Mouse (Mus musculus) 3T3-L1 (cell line): Measurements from ENCODE around the gene Tmem107.

Experiments used
- DNase-seq: peaks from one replicate; pipeline ENCODE4 v3.0.0-alpha.2; 2015; ENCODE audit warnings: low read depth, low spot score

Tmem107 gene

GRCm38 (mm10) chr11:69122336-69122951 lies 51.8 kb downstream of the Tmem107 start, which contains the start of gene 9130213A22Rik:
TSS of gene 9130213A22Rik (minus strand) at chr11:69122589.
- DNase-seq = peak; percentile 80
